Mouse (Mus musculus) cerebellum, adult 2 months (tissue): ENCODE data around the gene Slc7a1. TPM values are rescaled to one million over a fixed set of nuclear protein-coding genes. Genes with fewer than 3 reads are reported as not detected.
A peak's percentile ranks its signal among the peaks of the same experiment; 100 is the strongest.

ENCODE experiments used
- DNase-seq, 2 experiments: peaks; one replicate each; pipeline ENCODE4 v3.0.0; 2021
- H3K27ac ChIP-seq: fragments of 200-500 bp; 2 replicates; pipeline ENCODE4 v1.5.1; 2012; ENCODE audit warnings: low read length, control low read depth, inconsistent platforms; ENCODE audit not compliant: insufficient read depth
- H3K27me3 ChIP-seq: fragments of 200-500 bp; 2 replicates; pipeline ENCODE4 v1.6.1; 2012; ENCODE audit warnings: inconsistent platforms, mild to moderate bottlenecking, low read length, moderate library complexity; ENCODE audit not compliant: control insufficient read depth, insufficient read depth
- H3K4me1 ChIP-seq: fragments of 200-500 bp; 2 replicates; pipeline ENCODE4 v1.6.1; 2011; ENCODE audit warnings: low read length; ENCODE audit not compliant: control insufficient read depth, insufficient read depth
- H3K4me3 ChIP-seq: fragments of 200-500 bp; replicated peaks from 2 replicates; pipeline ENCODE3; 2011; ENCODE audit warnings: mild to moderate bottlenecking, low read depth, low read length, control low read depth; ENCODE audit not compliant: insufficient read depth
- CTCF ChIP-seq: fragments of 200-500 bp; IDR thresholded peaks from 2 replicates; pipeline ENCODE4 v1.5.1; 2011; ENCODE audit warnings: low read depth, mild to moderate bottlenecking, control low read depth, low read length, moderate library complexity, borderline replicate concordance; ENCODE audit not compliant: insufficient read depth
- POLR2A ChIP-seq: fragments of 200-500 bp; IDR thresholded peaks from 2 replicates; pipeline ENCODE4 v1.6.1; 2011; ENCODE audit warnings: low read length, control low read depth, borderline replicate concordance; ENCODE audit not compliant: insufficient read depth
- WGBS: fragments of 180-500 bp; shearing (Covaris S2); methylation state at CpG from one replicate; pipeline ENCODE4 v1.1.7; 2018; 5-methylcytosine and 5-hydroxymethylcytosine counted together
- polyA plus RNA-seq: library from polyadenylated mRNA; depleted of rRNA; stranded (reverse); fragments of >200 nt; gene quantifications from 2 replicates; pipeline ENCODE4 v1.2.3, GENCODE M21; 2012; rRNA removed

The Slc7a1 gene
- polyA plus RNA-seq = 10.5 and 10.7 TPM in 2 replicates

- peak; percentile 86 to 89 for DNase-seq
- 2% methylated on average over 52 of the region's 52 CpGs for WGBS
- H3K27me3 ChIP-seq = no peaks in the 10 kb centered on the region
- no peak within 1 kb of the TSS for H3K27ac ChIP-seq
- TF ChIP-seq CTCF (no peak), POLR2A (peak; percentile 48; the same call in 1 of the 2 replicates)
- H3K4me3 ChIP-seq = peak within 1 kb of the TSS; percentile 79
- H3K4me1 ChIP-seq = no peaks in the 10 kb centered on the region
Measured at GRCm38 (mm10) chr5:148399660-148400443, at the start of gene Slc7a1. Slc7a1 (minus strand) TSS chr5:148399904.

DNA sequence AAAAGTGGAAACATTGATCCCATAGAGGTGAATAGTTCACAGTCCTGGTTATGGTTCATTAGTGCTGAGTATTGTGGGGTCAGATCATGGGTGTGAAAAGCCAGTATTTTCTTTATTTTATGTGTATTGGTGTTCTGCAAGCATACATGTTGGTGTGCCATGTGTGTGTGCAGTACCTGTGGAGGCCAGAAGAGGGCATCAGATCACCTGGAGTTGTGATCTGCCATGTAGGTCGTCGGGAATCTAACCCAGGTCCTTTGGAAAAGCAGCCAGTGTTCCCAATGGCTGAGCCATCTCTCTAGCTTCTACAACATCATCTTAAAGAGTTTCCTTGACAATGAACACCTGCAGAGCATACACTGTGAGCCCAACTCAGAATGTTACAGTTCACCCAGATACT, 45.3 kb upstream of the Slc7a1 start:
- no peaks in the 10 kb centered on the region for H3K27me3 ChIP-seq
- TF ChIP-seq POLR2A = no peak
- no peak for DNase-seq
- 88% methylated on average over 2 of the region's 2 CpGs for WGBS
- no peak overlapping the region for H3K27ac ChIP-seq
- H3K4me1 ChIP-seq = peaks cover 6% of the 10 kb centered on the region
- no peak overlapping the region for H3K4me3 ChIP-seq

GRCm38 (mm10) chr5:148443734-148444133, 44.0 kb upstream of the Slc7a1 start:
- 10% methylated on average over 5 of the region's 5 CpGs for WGBS
- H3K4me3 ChIP-seq = no peak overlapping the region
- no peaks in the 10 kb centered on the region for H3K27me3 ChIP-seq
- H3K4me1 ChIP-seq = peaks cover 6% of the 10 kb centered on the region
- no peak overlapping the region for H3K27ac ChIP-seq
- no peak for TF ChIP-seq POLR2A
- TF ChIP-seq CTCF = no peak
- DNase-seq = peak; percentile 48 to 69

DNA sequence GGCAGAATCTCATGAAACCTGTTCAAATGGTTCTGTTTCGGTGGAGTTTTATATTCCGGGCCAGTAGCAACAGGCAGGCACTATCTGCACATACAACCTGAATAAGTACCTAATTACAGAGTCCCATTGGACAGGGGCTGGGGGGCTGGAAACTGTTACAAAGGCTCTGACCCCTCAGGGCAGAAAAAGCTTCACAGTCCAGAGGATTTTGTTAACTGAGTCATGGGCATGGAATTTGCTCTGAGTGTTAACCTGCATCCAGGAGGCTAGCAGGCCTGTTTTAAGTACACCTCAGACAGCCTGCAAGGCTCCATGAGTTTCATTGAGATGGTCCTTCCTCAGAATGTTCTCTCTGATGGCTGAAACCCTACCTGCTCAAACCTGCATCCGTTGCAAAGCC, 36.0 kb upstream of the Slc7a1 start:
- no peak for DNase-seq
- 92% methylated on average over 3 of the region's 3 CpGs for WGBS

GRCm38 (mm10) chr5:148432121-148432520, 32.4 kb upstream of the Slc7a1 start:
- 86% methylated on average over 5 of the region's 5 CpGs for WGBS
- H3K27me3 ChIP-seq = no peaks in the 10 kb centered on the region

More for the DNA sequence above, 36.0 kb upstream of the Slc7a1 start:
- Histone ChIP-seq H3K4me1 (no peaks in the 10 kb centered on the region), H3K27ac (no peak overlapping the region), H3K4me3 (no peak overlapping the region), H3K27me3 (no peaks in the 10 kb centered on the region)
- TF ChIP-seq POLR2A (no peak), CTCF (no peak)

DNA sequence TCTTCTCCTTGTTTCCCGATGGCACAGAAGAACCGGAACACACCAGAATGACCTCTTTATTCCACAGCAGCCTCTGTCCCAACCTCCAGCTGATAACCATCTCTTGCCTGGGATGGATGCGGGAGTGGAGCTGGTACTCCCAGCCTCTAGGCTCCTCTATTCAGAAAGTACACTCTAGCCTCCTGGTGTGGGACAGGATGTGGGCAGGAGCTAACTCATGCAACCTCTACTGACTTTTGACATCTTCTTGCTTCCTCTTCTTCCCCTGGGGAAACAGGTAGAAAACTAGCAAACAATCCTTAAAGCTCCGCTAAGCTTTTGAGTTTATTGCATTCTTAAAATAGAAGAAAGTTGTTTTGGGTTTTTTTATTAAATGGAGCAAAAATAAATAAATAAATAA, 29.1 kb upstream of the Slc7a1 start:
- no peak overlapping the region for H3K4me3 ChIP-seq

More at GRCm38 (mm10) chr5:148432121-148432520, 32.4 kb upstream of the Slc7a1 start:
- TF ChIP-seq POLR2A = no peak
- no peak for TF ChIP-seq CTCF
- no peak overlapping the region for H3K4me3 ChIP-seq
- no peaks in the 10 kb centered on the region for H3K4me1 ChIP-seq
- no peak overlapping the region for H3K27ac ChIP-seq
- no peak for DNase-seq

GRCm38 (mm10) chr5:148425136-148425535, 25.4 kb upstream of the Slc7a1 start:
- WGBS = 27% methylated on average over 6 of the region's 6 CpGs
- no peak for TF ChIP-seq POLR2A
- TF ChIP-seq CTCF = no peak
- H3K27ac ChIP-seq = no peak overlapping the region
- H3K4me1 ChIP-seq = no peaks in the 10 kb centered on the region
- no peak for DNase-seq
- H3K27me3 ChIP-seq = no peaks in the 10 kb centered on the region
- H3K4me3 ChIP-seq = no peak overlapping the region

More for the DNA sequence above, 29.1 kb upstream of the Slc7a1 start:
- no peak for TF ChIP-seq POLR2A
- DNase-seq = no peak
- Histone ChIP-seq H3K27ac (no peak overlapping the region), H3K27me3 (no peaks in the 10 kb centered on the region), H3K4me1 (no peaks in the 10 kb centered on the region)
- WGBS = 86% methylated on average over 4 of the region's 4 CpGs

GRCm38 (mm10) chr5:148421326-148421725, 21.6 kb upstream of the Slc7a1 start:
- no peak overlapping the region for H3K27ac ChIP-seq
- no peak for DNase-seq
- WGBS = 51% methylated on average over 2 of the region's 2 CpGs
- H3K27me3 ChIP-seq = no peaks in the 10 kb centered on the region
- H3K4me3 ChIP-seq = no peak overlapping the region
- TF ChIP-seq POLR2A = no peak
- no peak for TF ChIP-seq CTCF
- no peaks in the 10 kb centered on the region for H3K4me1 ChIP-seq
